Mouse (Mus musculus) 3134 (cell line): ENCODE measurements around the gene 1600002K03Rik.

Source experiments
- DNase-seq: peaks from one replicate; pipeline ENCODE4 v3.0.0-alpha.2; 2011; ENCODE audit warnings: low spot score; ENCODE audit not compliant: insufficient read length; ENCODE audit errors: extremely low read depth

The 1600002K03Rik gene

DNA sequence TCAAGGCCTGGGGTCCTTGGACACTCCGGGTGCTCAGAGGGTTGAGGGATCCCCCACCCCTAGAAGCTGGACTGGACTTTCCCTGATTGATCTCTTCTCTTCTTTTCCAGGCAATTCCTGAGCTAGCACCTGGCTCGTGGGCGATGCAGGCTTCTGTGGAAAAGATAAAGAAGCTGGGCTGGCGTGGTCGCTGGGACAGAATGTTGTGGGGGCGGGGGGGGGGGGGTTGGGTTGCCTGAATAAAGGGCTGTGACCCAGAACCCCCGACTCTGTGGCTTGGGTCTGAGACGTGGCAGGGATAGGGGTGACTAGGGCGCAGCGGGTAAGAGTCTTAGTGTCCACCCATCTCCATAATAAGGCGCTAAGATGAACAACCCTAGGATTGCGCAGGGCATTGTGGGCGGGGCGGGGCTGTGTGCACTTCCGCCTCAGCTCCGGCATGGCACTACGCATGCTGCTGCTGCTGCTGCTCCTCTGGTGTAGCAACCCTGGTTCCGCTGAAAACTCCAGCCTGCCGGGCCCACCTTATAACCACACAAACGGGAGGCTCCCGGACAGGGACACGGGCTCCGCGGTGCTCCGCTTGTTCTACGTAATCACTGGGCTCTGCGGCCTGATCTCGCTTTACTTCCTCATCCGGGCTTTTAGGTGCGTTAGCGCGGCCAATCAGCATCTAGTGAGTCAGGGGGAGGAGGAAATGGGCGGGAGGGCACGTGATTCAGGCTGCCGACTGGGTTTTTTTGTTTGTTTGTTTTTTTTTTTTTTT is at the start of gene 1600002K03Rik:
Gene 1600002K03Rik, plus strand, starts transcription at position 418 of the 766 bp plus-strand sequence.
- DNase-seq, result peak; percentile 92

DNA sequence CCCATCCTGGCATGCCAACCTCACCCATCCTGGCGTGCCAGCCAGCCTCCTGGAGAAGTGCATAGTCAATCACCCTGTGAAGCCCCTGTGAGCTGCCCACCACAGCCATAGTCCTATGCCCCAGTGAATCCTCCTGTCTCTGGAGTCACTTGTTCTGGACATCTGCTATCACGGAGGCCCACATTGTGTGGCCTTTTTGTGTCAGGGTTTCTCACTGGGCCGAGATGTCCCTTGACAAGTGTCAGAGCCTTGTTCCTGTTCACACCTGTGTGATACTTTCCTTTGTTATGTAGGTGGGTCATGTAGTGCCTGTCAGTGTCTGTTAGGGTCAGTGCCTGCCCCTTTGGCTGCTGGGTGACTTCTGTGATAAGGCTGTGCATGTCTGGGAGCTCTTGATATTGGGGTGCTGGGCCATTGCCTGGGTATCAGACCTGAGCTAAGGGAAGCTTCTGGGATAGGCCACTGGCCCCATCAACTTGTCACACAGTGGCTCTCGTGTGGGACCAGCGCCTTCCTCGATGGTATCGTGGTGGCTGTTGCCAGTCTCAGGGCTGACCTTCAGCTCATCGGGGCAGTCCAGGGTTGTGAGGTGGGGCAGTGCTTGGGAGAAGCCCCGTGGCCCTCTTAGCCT is 48.7 kb upstream of the 1600002K03Rik start:
- DNase-seq, result no peak

DNA sequence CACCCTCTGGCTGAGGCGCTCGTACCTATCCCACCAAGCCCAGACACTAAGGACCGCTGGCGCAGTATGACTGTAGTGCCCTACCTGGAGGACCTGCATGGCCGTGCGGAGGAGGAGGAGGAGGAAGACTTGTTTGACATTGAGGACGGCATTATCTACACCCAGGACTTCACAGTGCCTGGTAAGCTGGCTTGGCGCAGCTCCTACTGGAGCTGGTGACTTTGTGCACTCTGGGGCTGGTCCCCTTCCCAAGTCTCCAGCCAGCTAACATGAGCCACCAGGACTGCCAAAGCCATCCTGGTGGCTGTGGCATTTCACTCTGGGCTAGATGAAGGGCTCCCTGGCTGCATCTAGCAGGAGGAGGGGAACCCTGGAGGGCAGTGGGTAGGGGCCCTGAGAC is 44.8 kb upstream of the 1600002K03Rik start:
- DNase-seq, result no peak

DNA sequence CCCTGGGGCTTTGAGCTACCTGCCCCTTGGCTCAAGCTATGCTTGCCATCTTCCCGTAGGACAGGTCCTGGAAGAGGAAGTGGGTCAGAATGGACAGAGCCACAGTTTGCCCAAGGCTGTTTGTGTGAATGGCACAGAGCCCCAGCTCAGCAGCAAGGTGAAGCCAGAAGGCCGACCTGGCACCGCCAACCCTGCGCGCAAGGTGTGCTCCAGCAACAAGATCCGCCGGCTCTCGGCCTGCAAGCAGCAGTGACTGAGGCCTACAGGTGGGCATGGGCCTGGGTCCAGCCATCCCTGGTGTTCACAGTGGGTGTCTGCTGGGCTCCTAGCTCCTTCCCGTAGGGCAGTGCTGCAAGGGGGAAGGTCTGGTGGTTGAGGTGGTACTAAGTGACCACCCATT is 42.9 kb upstream of the 1600002K03Rik start:
- DNase-seq, result no peak

DNA sequence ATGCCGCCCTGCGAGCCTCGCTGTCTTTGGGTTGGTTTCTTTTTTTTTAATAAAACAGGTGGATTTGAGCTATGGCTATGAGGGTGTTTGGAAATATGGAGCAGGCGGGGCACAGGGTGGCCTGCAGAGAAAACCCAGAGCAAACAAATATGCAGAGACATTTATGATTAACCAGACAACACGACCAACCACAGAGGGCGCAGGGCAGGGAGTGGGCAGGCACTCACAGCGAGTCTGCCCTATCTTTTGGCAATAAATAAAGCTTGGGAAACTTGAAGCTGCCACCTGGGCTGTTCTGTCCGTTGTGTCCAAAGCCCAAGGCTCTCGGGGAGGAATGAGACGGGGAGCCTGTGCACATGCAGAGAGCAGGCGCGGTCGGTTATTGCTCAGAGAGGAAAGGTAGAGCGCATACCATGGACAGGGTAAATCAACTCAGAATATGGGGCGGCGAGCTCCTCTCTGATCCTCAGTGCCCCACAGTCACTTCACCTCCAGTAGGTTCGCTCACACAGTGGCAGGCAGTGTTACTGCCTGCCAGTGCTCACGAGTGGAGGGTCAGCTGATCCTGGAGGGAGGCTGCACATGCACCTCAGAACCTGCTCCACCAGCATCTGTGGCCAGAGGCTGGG is 42.2 kb upstream of the 1600002K03Rik start:
- no peak for DNase-seq

DNA sequence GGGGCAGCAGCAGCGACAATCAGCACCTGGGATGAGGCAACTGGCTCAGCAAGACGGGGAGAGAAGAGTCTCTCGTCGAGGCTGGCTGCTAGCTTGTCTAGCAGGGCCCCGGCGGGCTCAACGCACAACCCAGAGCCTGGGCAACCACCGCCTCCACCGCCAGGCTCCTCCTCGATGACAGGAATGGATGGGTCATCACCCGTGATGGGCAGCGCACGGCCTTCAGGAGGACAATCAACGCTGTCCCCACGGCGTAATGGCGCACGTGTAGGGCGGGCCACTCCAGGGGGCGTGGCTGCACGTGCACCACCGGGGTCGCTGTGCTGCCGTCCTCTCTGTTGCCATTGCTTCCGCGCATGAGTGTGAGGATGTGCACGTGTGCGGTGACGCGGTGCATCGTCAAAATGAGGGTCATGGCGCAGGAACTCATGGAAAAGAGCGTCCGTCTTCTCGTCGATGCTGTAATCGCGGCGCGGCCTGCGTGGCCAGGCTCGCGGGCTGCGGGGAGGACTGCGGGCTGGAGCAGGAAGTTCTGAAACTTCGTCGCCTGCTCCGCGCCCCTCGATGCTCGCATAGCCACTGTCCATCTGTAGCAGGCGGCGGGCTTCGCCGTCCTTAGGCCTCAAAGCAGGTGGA is 41.3 kb upstream of the 1600002K03Rik start:
- no peak for DNase-seq

DNA sequence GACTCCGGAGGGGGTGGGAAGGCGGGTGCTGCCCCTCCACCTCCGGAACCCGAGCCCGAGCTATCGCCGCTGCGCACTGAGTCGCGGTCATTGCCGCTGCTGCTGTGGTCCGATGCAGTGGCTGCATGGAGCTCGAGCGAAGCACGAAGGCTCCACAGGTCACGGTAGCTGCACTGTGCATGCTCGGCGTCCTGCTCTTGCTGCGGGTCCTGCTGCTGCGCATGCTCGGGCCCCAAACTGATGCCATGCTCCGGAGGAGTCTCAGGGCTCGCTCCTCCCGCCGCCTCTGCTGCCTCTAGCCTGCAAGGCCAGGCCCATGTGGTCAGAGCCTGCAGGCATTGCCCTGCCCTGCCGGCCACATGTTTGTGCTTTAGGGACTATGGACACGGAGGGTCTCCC is 40.8 kb upstream of the 1600002K03Rik start:
- DNase-seq, result no peak

DNA sequence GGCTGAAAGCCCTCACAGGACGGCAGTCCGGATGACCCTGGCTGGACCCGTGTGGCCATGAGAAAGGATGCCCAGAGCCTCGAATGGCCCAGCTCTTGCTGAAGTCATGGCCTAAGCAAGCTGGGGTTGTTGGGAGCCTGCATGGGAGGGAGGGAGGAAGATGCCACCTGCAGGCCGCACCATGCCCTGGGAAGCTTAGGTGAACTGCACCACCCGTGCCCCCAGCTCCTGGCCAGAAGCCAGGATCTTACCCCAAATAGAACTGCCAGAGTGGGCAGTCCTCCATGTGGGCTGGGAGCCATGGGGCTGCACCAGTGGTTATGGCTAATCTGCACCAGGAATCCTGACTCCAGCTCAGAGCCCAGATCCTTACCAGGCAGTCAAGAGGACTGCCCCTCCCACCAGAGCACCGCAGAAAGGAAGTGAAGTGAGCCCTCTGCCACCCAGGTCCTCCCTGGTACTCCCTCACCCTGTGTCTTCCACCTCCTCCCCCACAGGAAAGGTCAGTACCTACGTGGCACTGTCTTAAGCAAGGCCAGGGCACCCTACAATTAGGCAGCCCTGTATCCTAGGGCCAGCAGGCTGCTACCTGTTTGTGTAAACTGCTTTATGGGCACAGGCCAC is 39.4 kb upstream of the 1600002K03Rik start:
- DNase-seq, result no peak

DNA sequence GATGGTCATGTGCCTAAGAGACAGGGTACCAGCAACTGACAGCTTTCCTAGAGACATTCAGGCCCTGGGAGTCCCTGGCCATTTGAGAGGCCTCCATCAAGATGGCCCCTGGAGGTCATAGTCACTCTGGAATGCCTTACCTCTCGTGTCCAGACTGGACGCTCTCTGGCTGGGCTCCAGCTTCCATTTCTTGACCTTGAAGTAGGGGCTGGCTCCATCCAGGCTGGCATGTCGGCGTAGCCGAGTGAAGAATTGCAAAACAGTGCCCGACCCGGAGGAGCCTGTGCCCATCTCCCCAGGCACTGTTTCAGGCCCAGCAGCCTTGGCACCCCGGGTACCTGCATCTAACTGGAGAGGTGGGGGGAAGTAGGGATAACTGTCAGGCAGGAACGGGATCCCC is 38.3 kb upstream of the 1600002K03Rik start:
- no peak for DNase-seq

DNA sequence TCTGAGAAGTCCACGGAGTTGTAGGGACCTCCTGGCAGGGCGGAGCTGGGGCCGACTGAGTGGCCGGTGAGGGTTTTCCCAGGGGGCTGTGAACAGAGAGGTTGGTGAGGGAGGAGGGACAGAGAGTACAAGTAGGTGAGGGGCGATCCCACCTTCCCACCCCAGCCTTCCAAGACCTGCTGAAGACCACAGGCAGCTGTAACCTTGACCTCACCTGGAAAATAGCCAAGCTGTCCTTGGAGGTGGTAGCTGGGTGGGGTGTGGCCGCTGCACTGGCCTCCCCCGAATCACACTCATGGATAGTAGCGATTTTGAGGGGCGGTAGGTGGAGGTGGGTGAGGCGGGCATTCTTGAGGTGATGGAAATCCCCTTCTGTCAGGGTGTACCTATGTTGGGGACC is 37.6 kb upstream of the 1600002K03Rik start:
- DNase-seq, result no peak

DNA sequence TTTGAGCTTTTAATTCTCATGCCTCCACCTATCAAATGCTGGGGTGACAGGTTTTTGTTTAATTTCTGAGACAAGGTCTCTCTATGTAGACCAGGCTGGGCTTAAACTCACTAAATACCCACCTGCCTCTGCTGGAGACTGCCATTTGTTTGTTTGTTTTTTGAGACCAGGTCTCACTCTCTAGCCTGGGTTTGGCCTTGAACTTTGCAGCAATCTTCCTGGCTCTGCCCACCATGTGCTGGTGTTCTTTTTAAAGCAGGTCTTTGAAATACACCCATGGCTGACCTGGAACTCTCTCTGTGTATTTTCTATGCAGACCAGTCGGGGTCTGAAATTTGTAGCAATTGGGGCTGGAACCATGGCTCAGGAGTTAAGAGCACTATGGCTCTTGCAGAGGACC is 37.1 kb upstream of the 1600002K03Rik start:
- DNase-seq, result no peak

DNA sequence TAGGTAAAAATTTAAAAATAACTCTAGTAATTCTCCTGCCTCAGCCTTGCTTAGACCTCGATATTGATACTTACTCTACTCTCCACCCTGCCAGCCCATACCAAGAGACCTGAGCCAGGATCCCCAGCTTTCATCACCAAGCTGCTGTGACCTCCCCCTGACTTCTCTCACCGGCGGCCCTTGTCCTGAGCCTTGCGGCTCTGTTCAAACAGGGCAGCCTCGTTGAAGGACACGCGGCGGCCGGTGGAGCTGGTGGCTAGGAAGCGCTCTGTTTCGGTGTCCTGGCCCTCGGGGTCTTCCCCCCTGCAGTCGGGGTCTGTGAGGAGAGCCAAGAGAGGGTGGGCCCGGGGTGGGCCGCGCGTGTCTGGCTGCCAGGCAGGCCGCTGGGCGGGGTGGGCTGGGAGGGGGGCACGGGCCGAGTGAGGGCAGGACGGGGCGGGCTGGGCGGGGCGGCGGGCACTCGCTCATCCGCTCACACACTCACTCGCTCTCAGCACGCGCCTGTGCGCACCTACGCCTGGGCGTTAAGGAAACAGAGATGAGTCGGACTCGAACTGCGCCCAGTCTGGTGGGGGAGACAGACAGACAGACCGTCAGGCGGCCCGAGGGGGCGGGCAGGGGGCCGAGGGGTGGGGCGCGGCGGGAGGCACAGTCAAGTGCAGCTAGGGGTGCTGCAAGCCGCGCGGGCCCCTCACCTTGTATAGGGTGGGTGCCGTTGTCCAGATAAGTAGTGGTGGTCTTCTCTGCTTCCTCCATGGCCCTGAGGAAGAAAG is 36.4 kb upstream of the 1600002K03Rik start:
- DNase-seq, result no peak

DNA sequence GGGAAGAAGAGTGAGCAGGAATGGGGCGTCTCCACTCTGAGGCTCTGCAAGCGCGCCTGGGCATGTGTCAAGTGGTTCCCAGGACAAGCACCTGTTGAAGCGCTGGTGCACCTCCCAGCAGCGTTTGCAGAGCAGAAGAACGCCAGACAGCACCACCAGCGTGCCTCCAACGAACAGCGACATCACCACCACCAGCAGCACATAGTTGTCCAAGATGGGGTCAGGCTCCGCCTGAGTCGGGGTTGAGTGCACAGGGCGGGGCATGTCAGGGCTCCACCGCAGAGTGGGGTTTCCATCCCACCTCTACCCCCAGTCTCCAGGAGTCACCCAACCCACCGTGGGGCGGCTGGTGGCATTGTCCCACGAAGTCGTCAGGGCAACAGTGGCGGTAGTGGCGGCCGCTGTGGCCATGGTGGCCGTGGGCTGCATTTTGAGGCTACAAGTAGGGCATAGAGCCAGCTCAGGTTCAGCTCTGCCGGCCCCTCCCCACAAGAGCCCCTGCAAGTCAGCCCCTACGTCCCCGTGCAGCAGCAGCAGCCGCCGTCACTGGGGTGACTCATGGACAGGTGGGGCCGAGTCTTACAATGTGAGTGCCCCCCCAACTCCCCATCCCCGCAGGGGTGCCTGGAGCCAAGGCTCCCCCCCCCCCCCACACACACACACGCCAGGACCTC is 35.7 kb upstream of the 1600002K03Rik start:
- no peak for DNase-seq

DNA sequence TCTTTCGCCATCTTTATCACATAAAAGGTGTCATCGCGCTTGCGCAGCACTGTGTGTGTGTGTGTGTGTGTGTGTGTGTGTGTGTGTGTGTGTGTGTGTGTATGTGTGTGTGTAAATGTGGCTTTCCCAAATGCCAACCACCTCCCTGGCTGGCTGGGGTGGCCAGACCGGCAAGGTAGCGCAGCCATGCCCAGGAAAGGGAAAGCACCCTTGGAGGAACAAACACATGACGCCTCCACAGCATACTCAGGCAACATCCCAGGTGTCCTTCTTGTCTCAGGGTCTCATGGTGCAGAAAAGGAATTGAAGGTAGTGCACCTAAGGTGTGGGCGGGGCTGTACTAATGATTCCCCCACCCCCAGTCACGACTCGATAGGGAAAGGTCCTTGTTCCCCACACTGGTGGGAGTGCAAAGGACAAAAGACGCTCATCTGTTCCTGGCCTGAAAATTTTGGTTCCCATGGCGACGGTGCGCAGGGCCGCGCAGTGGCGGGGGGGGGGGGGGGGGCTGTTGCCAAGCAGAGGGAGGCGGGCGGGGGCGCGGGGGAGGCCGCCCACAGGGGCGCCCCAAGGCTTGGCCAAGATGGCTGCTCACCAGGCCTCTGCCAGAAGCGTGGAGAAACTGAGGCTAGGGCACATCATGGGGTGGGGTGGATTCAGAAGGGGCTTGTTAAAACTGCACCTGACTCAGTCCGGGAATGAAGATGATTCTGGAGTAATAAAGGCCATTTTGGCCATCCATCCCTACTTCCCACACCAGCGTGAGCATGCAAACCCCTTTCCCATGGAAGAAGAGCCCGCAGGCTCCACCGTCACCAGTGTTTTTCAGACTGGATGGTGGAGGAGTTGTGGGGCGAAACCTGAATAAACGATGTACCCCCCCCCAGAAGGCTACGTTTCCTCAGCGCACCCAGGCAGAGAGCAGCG is 34.9 kb upstream of the 1600002K03Rik start:
- DNase-seq, result no peak

DNA sequence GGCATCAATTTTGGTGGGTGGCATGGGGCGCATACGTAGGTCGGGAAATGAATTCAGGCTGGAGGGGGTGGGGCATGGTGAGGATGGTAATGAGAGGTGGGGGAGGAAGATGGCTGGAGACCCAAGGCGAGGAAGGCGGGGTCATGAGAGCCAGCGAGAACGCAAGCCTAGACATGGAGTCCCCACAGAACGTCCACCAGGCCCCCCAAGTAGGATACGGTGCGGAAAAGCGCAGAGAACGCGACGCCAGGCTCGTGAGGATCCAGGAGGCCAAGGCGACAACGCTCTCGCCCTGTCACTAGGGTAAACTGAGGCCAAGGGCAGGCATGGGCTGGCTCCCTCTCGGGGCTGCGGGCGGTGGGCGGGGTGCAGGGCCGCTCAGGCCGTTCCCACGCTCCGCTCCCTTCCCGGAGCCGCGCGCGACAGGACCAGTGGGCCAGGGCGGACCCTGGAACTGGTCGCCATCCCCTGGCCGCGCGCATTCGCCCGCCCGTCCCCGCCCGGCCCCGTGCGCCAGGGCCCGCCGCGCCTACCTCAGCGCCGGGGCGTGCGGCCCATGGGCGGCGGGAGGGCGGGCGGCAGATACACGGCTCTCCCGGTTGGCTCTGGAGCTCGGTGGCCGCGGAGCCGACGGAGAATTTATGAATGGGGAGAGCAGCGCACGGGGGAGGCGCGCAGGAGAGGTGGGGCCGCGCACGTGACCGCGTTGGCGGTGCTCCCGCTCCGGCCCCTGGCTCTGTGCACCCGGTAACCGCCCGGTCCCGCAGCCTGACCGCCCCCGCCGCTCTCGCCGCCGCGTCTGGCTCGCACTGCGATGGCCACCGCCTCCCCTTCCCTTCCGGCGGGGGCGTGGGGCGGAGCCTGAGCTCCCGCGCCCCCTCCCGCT is 33.9 kb upstream of the 1600002K03Rik start, which contains the start of gene Atp5d:
Gene Atp5d, plus strand, starts transcription at position 80 of the 886 bp plus-strand sequence.
- DNase-seq, result no peak

DNA sequence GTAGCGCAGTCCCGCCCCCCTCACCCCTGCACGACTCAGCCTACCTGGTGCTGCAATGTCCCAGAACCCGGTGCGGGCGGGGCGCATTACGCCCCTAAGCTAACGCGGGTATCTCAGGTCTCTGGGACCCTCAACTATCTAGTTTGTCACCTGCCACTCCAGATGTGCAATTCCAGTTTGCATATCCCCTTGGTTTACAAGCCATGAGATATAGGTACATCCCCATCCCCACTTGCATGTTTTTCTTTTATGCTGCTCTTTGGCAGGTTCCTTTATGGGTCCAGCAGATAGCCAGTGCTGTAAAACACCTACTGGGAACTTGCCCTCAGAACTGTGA is 33.3 kb upstream of the 1600002K03Rik start:
- DNase-seq, result no peak

DNA sequence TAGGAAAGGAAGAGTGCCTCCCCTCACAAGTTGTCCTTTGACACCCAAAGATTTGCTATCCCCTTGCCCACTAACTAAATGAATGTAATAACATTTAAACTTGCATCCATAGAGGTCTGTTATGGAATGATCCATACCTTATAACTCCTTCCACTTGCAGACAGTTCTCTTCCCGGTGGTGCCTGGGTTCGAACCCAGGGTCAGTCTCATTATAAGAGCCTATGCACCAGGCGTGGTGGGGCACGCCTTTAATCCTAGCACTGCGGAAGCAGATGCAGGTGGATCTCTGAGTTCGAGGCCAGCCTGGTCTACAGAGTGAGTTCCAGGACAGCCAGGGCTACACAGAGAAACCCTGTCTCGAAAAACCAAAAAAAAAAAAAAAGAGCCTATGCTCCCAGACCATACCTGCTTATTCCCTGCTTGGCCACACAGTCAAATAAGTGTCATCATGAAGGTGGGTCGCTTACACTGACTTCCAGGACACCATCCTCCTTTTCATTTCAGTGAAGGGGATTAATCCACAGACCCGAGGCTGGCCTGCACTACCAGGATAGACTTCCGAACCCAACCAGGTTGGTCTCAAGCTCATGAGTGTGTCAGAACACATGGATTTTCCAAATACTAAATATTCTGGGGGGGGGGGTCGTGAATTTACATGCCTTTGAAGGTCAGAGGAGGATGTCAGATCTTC is 32.6 kb upstream of the 1600002K03Rik start:
- no peak for DNase-seq
